Mouse (Mus musculus) frontal cortex, postnatal 36 days (tissue): ENCODE data around the gene Nptx1.
A peak's percentile ranks its signal among the peaks of the same experiment; 100 is the strongest.

Experiments used
- DNase-seq, 2 experiments: peaks; one replicate each; pipeline ENCODE4 v3.0.0; 2022; ENCODE audit warnings: low spot score in 2 of 2

Gene Nptx1

GRCm38 (mm10) chr11:119493516-119493915 lies 54.0 kb downstream of the Nptx1 start:
- no peak for DNase-seq

DNA sequence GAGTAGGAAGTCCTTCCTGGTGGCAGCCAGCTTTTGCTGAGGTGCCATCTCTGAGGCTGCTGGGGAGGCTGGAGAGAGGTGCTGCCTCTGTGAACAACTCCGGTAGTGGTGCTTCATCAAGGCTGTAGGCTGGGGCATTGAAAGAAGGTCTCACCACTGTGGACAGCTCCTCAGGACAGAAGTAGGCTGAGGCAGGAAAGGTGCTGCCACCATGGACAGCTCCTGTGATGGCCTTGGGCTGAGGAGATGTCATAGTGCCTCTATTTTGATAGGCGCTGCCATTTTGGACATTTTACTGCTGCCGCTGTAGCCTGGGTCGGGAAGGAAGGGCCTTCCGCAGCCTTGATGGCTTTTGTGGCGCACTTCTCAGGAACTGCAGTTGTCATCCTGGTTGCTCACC lies 54.7 kb downstream of the Nptx1 start:
- DNase-seq = no peak

DNA sequence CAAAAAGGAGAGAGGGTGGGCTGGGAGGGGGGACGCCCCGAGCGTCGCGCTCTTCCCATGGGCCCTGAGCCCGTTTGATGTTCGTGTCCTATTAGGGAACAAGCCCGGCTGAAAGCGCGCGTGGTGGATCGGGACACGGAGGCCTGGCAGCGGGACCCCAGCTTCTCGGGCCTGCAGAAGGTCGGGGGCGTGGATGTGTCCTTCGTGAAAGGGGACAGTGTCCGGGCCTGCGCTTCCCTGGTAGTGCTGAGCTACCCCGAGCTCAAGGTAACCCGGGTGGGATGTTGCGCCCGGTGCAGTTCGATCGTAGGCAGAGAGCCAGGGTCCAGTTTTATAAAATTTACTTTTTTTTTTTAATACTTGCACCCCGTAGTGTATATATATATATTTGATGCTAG lies 55.9 kb downstream of the Nptx1 start:
- no peak for DNase-seq

GRCm38 (mm10) chr11:119490861-119491689 lies 56.5 kb downstream of the Nptx1 start, which contains the start of gene Endov:
Gene Endov (plus strand): TSS chr11:119491347.
- DNase-seq = peak; percentile 99
